Mouse (Mus musculus): ENCODE results near the gene Epb41l2.

The Epb41l2 gene

GRCm38 (mm10) chr10:25534467-25534866 is 174.9 kb downstream of the Epb41l2 start:
- no peaks in the 10 kb centered on the region for H3K36me3 ChIP-seq (ENCODE audit: insufficient read depth, low read length)
- H3K9me3 ChIP-seq (ENCODE audit: low read length), result peaks cover 4% of the 10 kb centered on the region; the same call in 1 of the 2 replicates
- H3K27me3 ChIP-seq (ENCODE audit: insufficient read depth, low read length), result no peaks in the 10 kb centered on the region
- H3K4me1 ChIP-seq (replicated peaks; ENCODE audit: low read depth, low read length), result no peaks in the 10 kb centered on the region
- TF ChIP-seq CTCF (conservative IDR thresholded peaks at IDR 0.05; ENCODE audit: low read length) (0 out of 2 replicates have a peak, but pooled peaks have one; percentile 2), POU5F1 (IDR thresholded peaks at IDR 0.05; ENCODE audit: borderline replicate concordance, low read length) (no peak), NANOG (IDR thresholded peaks at IDR 0.05; ENCODE audit: borderline replicate concordance, low read length) (no peak)
- no peak overlapping the region for H3K4me3 ChIP-seq (replicated peaks; ENCODE audit: low read length)

DNA sequence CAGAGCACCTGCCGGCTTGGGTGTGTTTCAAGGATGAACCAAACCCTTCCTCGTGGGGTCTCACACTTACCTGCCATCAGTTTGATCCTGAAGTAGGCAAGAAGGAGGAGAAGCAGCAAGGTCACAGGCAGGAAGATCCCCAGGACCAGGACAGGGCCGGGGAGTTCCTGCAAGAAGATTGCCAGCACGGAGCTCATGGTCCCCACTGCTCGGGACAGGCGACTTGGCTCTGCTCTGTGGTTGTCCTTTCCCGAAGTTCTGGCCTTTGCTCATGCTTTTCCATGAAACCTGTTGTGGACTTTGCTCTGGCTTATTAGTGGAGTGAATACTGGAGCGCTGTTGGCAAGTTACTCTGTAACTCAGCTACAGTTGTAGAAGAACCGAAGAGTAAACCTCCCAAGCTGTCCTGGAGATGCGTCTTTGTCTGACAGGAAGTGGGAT is 176.3 kb downstream of the Epb41l2 start, which contains the start of gene Smlr1:
Gene Smlr1, minus strand, starts transcription at position 377 of the 441 bp plus-strand sequence.
- TF ChIP-seq NANOG (IDR thresholded peaks at IDR 0.05; ENCODE audit: borderline replicate concordance, low read length) (no peak), POU5F1 (IDR thresholded peaks at IDR 0.05; ENCODE audit: borderline replicate concordance, low read length) (no peak), CTCF (conservative IDR thresholded peaks at IDR 0.05; ENCODE audit: low read length) (no peak)
- Histone ChIP-seq H3K4me3 (replicated peaks; ENCODE audit: low read length) (no peak within 1 kb of the TSS), H3K9me3 (ENCODE audit: low read length) (peaks cover 8% of the 10 kb centered on the region; the same call in 1 of the 2 replicates), H3K4me1 (replicated peaks; ENCODE audit: low read depth, low read length) (no peaks in the 10 kb centered on the region), H3K27me3 (ENCODE audit: insufficient read depth, low read length) (no peaks in the 10 kb centered on the region), H3K36me3 (ENCODE audit: insufficient read depth, low read length) (no peaks in the 10 kb centered on the region)

DNA sequence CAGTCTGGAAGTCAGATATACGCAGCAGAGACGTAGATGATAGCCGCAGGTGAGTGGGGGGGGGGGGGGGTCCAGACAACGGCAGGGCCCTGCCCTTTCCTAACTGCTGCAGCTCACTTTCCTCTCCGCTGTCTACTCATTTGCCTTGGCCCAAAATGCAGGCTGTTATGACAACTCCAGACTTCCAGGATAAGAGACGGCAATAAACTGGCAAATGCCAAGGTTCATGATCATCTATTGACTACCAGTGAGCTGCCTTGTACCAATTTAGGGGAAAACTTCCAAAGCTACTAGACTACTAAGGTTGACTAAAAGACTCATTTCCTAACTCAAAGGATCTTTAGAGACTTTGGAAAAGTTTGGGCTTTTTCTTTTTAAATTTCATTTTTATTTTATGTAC is 177.0 kb downstream of the Epb41l2 start:
- H3K4me1 ChIP-seq (replicated peaks; ENCODE audit: low read depth, low read length), result no peaks in the 10 kb centered on the region
- no peak for TF ChIP-seq NANOG (IDR thresholded peaks at IDR 0.05; ENCODE audit: borderline replicate concordance, low read length)
- TF ChIP-seq CTCF (conservative IDR thresholded peaks at IDR 0.05; ENCODE audit: low read length), result no peak
- TF ChIP-seq POU5F1 (IDR thresholded peaks at IDR 0.05; ENCODE audit: borderline replicate concordance, low read length), result no peak

DNA sequence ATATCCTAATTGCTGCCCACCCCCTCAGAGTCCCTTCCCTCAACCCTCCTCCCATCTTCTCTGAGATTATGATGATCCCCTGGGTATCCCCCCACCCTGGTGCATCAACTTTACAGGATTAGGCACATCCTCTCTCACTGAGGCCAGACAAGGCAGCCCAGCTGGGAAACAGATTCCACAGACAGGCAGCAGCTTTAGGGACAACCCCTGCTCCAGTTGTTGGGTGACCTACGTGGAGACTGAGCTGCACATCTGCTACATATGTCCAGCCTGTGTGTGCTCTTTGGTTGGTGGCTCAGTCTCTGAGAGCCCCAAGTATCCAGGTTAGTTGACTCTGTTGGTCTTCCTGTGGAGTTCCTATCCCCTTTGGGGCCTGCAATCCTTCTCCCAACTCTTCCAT is 179.1 kb downstream of the Epb41l2 start:
- Histone ChIP-seq H3K4me1 (replicated peaks; ENCODE audit: low read depth, low read length) (no peaks in the 10 kb centered on the region), H3K36me3 (ENCODE audit: insufficient read depth, low read length) (no peaks in the 10 kb centered on the region), H3K27me3 (ENCODE audit: insufficient read depth, low read length) (no peaks in the 10 kb centered on the region), H3K9me3 (ENCODE audit: low read length) (peaks cover 8% of the 10 kb centered on the region; the same call in 1 of the 2 replicates), H3K4me3 (replicated peaks; ENCODE audit: low read length) (no peak overlapping the region)
- no peak for TF ChIP-seq POU5F1 (IDR thresholded peaks at IDR 0.05; ENCODE audit: borderline replicate concordance, low read length)
- no peak for TF ChIP-seq NANOG (IDR thresholded peaks at IDR 0.05; ENCODE audit: borderline replicate concordance, low read length)
- TF ChIP-seq CTCF (conservative IDR thresholded peaks at IDR 0.05; ENCODE audit: low read length), result no peak

More for the DNA sequence above, 177.0 kb downstream of the Epb41l2 start:
- H3K4me3 ChIP-seq (replicated peaks; ENCODE audit: low read length), result no peak overlapping the region
- peaks cover 8% of the 10 kb centered on the region; the same call in 1 of the 2 replicates for H3K9me3 ChIP-seq (ENCODE audit: low read length)
- H3K27me3 ChIP-seq (ENCODE audit: insufficient read depth, low read length), result no peaks in the 10 kb centered on the region
- no peaks in the 10 kb centered on the region for H3K36me3 ChIP-seq (ENCODE audit: insufficient read depth, low read length)

GRCm38 (mm10) chr10:25539146-25539770 is 179.7 kb downstream of the Epb41l2 start:
- Histone ChIP-seq H3K4me3 (replicated peaks; ENCODE audit: low read length) (no peak overlapping the region), H3K36me3 (ENCODE audit: insufficient read depth, low read length) (no peaks in the 10 kb centered on the region), H3K27me3 (ENCODE audit: insufficient read depth, low read length) (no peaks in the 10 kb centered on the region), H3K9me3 (ENCODE audit: low read length) (peaks cover 8% of the 10 kb centered on the region; the same call in 1 of the 2 replicates), H3K4me1 (replicated peaks; ENCODE audit: low read depth, low read length) (no peaks in the 10 kb centered on the region)
- TF ChIP-seq CTCF (conservative IDR thresholded peaks at IDR 0.05; ENCODE audit: low read length) (no peak), POU5F1 (IDR thresholded peaks at IDR 0.05; ENCODE audit: borderline replicate concordance, low read length) (no peak), NANOG (IDR thresholded peaks at IDR 0.05; ENCODE audit: borderline replicate concordance, low read length) (no peak)

DNA sequence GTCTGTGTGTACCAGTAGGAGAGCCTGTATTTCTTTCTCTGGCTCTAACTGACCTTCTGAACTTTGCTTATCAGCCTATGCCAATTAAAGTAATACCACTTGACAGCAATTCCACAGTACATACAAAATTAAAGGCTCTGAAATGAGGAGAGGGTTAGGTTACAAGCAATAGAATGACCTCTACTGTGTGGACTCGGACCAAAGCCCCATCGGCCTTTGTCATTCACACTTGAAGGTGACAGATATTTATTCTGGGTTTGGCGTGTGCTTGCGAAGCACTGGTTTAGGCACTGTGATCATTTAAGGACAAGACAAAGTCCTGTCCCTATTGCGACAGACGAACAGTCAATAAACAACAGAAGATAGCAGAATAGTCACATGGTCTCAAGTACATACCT is 180.2 kb downstream of the Epb41l2 start:
- H3K4me1 ChIP-seq (replicated peaks; ENCODE audit: low read depth, low read length), result no peaks in the 10 kb centered on the region
- H3K4me3 ChIP-seq (replicated peaks; ENCODE audit: low read length), result no peak overlapping the region
- no peaks in the 10 kb centered on the region for H3K27me3 ChIP-seq (ENCODE audit: insufficient read depth, low read length)
- H3K36me3 ChIP-seq (ENCODE audit: insufficient read depth, low read length), result no peaks in the 10 kb centered on the region
- H3K9me3 ChIP-seq (ENCODE audit: low read length), result peaks cover 8% of the 10 kb centered on the region; the same call in 1 of the 2 replicates
- no peak for TF ChIP-seq POU5F1 (IDR thresholded peaks at IDR 0.05; ENCODE audit: borderline replicate concordance, low read length)
- TF ChIP-seq NANOG (IDR thresholded peaks at IDR 0.05; ENCODE audit: borderline replicate concordance, low read length), result no peak
- TF ChIP-seq CTCF (conservative IDR thresholded peaks at IDR 0.05; ENCODE audit: low read length), result no peak

- H3K4me3 ChIP-seq (replicated peaks; ENCODE audit: low read length), result no peak overlapping the region
- H3K36me3 ChIP-seq (ENCODE audit: insufficient read depth, low read length), result no peaks in the 10 kb centered on the region
- H3K9me3 ChIP-seq (ENCODE audit: low read length), result peaks cover 8% of the 10 kb centered on the region; the same call in 1 of the 2 replicates
- no peak for TF ChIP-seq POU5F1 (IDR thresholded peaks at IDR 0.05; ENCODE audit: borderline replicate concordance, low read length)
- no peak for TF ChIP-seq CTCF (conservative IDR thresholded peaks at IDR 0.05; ENCODE audit: low read length)
- no peak for TF ChIP-seq NANOG (IDR thresholded peaks at IDR 0.05; ENCODE audit: borderline replicate concordance, low read length)
- no peaks in the 10 kb centered on the region for H3K4me1 ChIP-seq (replicated peaks; ENCODE audit: low read depth, low read length)
- H3K27me3 ChIP-seq (ENCODE audit: insufficient read depth, low read length), result no peaks in the 10 kb centered on the region
These were observed 181.5 kb downstream of the Epb41l2 start for GRCm38 (mm10) chr10:25541097-25541496.

DNA sequence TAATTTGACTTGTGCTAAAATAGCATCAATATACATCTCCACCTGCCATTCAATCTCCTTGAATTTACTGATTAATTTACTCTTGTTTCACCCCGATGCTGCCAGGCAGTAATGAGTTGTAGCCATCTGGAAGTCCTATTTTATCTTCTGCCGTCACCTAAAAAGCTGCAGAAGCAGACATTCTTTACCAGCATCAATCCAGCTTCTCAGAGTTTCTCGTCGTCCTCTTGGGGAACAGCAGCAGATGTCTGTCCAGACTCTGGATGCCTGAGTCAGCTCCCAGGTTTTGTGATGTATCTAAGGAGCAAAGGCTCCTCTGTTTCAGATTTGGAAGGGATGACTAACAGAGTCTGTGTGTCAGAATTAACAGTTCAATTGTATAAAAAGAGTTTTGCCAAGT is 193.3 kb downstream of the Epb41l2 start:
- H3K9me3 ChIP-seq (ENCODE audit: low read length), result no peaks in the 10 kb centered on the region
- TF ChIP-seq POU5F1 (IDR thresholded peaks at IDR 0.05; ENCODE audit: borderline replicate concordance, low read length) (no peak), CTCF (conservative IDR thresholded peaks at IDR 0.05; ENCODE audit: low read length) (no peak), NANOG (IDR thresholded peaks at IDR 0.05; ENCODE audit: borderline replicate concordance, low read length) (no peak)
- H3K27me3 ChIP-seq (ENCODE audit: insufficient read depth, low read length), result no peaks in the 10 kb centered on the region
- no peak overlapping the region for H3K4me3 ChIP-seq (replicated peaks; ENCODE audit: low read length)
- no peaks in the 10 kb centered on the region for H3K4me1 ChIP-seq (replicated peaks; ENCODE audit: low read depth, low read length)
- no peaks in the 10 kb centered on the region for H3K36me3 ChIP-seq (ENCODE audit: insufficient read depth, low read length)

Data from E14TG2a.4 (cell line).